Mouse (Mus musculus): ENCODE results near the gene Gm13057. TPM values are rescaled to one million over a fixed set of nuclear protein-coding genes. Genes with fewer than 3 reads are reported as not detected.

The Gm13057 gene
- not detected in 2 replicates for polyA plus RNA-seq (2012; rRNA removed; ENCODE audit: low replicate concordance)

DNA sequence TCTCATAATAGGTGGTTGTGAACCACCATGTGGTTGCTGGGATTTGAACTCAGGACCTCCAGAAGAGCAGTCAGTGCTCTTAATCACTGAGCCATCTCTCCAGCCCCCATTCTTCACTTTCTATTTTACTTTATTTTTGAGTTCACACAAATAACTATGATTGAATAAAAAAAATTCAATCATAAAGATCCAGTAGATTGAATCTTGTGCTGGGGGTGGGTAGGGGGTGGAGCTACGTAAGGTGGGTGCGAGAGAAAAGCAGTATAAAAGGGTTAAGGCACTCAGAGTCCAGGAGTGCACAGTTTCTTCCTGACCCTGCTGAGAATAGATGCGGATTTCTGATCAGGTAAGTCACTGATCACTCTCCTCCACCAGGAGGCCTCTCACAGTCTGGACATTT is at the start of gene Gm13057, which contains the start of gene BC080695:
Gene Gm13057, plus strand, starts transcription at position 310 of the 400 bp plus-strand sequence.
Gene BC080695, plus strand, starts transcription at position 301 of the 400 bp plus-strand sequence.

DNA sequence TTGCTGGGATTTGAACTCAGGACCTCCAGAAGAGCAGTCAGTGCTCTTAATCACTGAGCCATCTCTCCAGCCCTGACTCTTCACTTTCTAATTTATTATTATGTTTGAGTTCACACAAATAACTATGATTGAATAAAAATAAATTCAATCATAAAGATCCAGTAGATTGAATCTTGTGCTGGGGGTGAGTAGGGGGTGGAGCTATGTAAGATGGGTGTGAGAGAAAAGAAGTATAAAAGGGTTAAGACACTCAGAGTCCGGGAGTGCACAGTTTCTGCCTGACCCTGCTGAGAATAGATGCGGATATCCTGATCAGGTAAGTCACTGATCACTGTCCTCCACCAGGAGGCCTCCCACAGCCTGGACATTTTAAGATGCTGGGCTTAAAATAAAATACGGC is 40.5 kb upstream of the Gm13057 start, which contains the start of gene Gm13043:
Gene Gm13043, plus strand, starts transcription at position 301 of the 400 bp plus-strand sequence.

DNA sequence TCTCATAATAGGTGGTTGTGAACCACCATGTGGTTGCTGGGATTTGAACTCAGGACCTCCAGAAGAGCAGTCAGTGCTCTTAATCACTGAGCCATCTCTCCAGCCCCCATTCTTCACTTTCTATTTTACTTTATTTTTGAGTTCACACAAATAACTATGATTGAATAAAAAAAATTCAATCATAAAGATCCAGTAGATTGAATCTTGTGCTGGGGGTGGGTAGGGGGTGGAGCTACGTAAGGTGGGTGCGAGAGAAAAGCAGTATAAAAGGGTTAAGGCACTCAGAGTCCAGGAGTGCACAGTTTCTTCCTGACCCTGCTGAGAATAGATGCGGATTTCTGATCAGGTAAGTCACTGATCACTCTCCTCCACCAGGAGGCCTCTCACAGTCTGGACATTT is 15.9 kb upstream of the Gm13057 start, which contains the start of gene Gm13040:
Gene Gm13040, plus strand, starts transcription at position 301 of the 400 bp plus-strand sequence.

Other genes with a start within 250 kb of the Gm13057 start
- gene Lrrc38, start 202.0 kb upstream of the Gm13057 start, polyA plus RNA-seq (2012; rRNA removed; ENCODE audit: low replicate concordance) = not detected in 2 replicates
- gene Pramel1, start 157.3 kb upstream of the Gm13057 start, polyA plus RNA-seq (2012; rRNA removed; ENCODE audit: low replicate concordance) = not detected in 2 replicates
- gene Pramef8, start 139.3 kb upstream of the Gm13057 start, polyA plus RNA-seq (2012; rRNA removed; ENCODE audit: low replicate concordance) = 2.2 and 3.1 TPM in 2 replicates
- gene Oog4, start 101.4 kb upstream of the Gm13057 start, polyA plus RNA-seq (2012; rRNA removed; ENCODE audit: low replicate concordance) = not detected in 2 replicates
- not detected in 2 replicates for gene Gm13043, start 40.4 kb upstream of the Gm13057 start, polyA plus RNA-seq (2012; rRNA removed; ENCODE audit: low replicate concordance)
- gene Gm13040, start 15.8 kb upstream of the Gm13057 start, polyA plus RNA-seq (2012; rRNA removed; ENCODE audit: low replicate concordance) = not detected in 2 replicates
- not detected in 2 replicates for gene BC080695, start within 50 bp of the Gm13057 start, polyA plus RNA-seq (2012; rRNA removed; ENCODE audit: low replicate concordance)
- gene Gm13083, start 63.3 kb downstream of the Gm13057 start, polyA plus RNA-seq (2012; rRNA removed; ENCODE audit: low replicate concordance) = not detected in 2 replicates
- not detected in 2 replicates for gene Gm13088, start 105.5 kb downstream of the Gm13057 start, polyA plus RNA-seq (2012; rRNA removed; ENCODE audit: low replicate concordance)
- not detected in 2 replicates for gene Gm13089, start 151.0 kb downstream of the Gm13057 start, polyA plus RNA-seq (2012; rRNA removed; ENCODE audit: low replicate concordance)
- not detected in 2 replicates for gene Gm13078, start 167.7 kb downstream of the Gm13057 start, polyA plus RNA-seq (2012; rRNA removed; ENCODE audit: low replicate concordance)
- gene Gm13023, start 237.6 kb downstream of the Gm13057 start, polyA plus RNA-seq (2012; rRNA removed; ENCODE audit: low replicate concordance) = not detected in 2 replicates